Mouse (Mus musculus) forebrain, embryonic 13.5 days (tissue): Measurements from ENCODE around the gene Rfc2. TPM values are rescaled to one million over a fixed set of nuclear protein-coding genes. Genes with fewer than 3 reads are reported as not detected.
"Not testable (repeated sequence)": the region's sequence is repeated elsewhere in the genome, so short reads cannot be mapped to it uniquely, and the experiment has no call there.

ENCODE experiments used
- ATAC-seq: fragments of 200-750 bp; cut with Nextera tagmentation; 2 replicates; pipeline ENCODE4 v1.8.0; 2017
- H3K27ac ChIP-seq: fragments of 300-500 bp; sonication (generic); 2 replicates; pipeline ENCODE4 v1.5.1; 2015; ENCODE audit warnings: inconsistent platforms, mild to moderate bottlenecking, moderate library complexity
- H3K27me3 ChIP-seq: fragments of 300-500 bp; sonication (generic); 2 replicates; pipeline ENCODE4 v1.6.1; 2015; ENCODE audit warnings: mild to moderate bottlenecking, inconsistent platforms
- H3K36me3 ChIP-seq: fragments of 300-500 bp; sonication (generic); 2 replicates; pipeline ENCODE4 v1.6.1; 2015; ENCODE audit warnings: mild to moderate bottlenecking, inconsistent platforms; ENCODE audit not compliant: poor library complexity, severe bottlenecking
- H3K4me1 ChIP-seq: fragments of 300-500 bp; sonication (generic); 2 replicates; pipeline ENCODE4 v1.6.1; 2015; ENCODE audit warnings: inconsistent platforms
- H3K4me2 ChIP-seq: fragments of 300-500 bp; sonication (generic); 2 replicates; pipeline ENCODE4 v1.6.1; 2015; ENCODE audit warnings: inconsistent platforms, mild to moderate bottlenecking, moderate library complexity
- H3K4me3 ChIP-seq: fragments of 300-500 bp; sonication (generic); 2 replicates; pipeline ENCODE4 v1.5.1; 2015; ENCODE audit warnings: mild to moderate bottlenecking, inconsistent platforms
- H3K9ac ChIP-seq: fragments of 300-500 bp; sonication (generic); 2 replicates; pipeline ENCODE4 v1.6.1; 2015; ENCODE audit warnings: mild to moderate bottlenecking, inconsistent platforms
- H3K9me3 ChIP-seq: fragments of 300-500 bp; sonication (generic); replicated peaks from 2 replicates; pipeline ENCODE4 v1.6.1; 2016; ENCODE audit warnings: inconsistent platforms
- WGBS: fragments of 180-500 bp; shearing (Covaris S2); methylation state at CpG from one replicate; pipeline ENCODE4 v1.1.7; 2015; 5-methylcytosine and 5-hydroxymethylcytosine counted together
- microRNA-seq: library from miRNA; unstranded; fragments of <30 nt; microRNA quantifications from one replicate; pipeline ENCODE4, GENCODE M21; 2016
- polyA plus RNA-seq: library from polyadenylated mRNA; unstranded; fragments of >200 nt; fragmentation: Nextera tagmentation; extraction: Ambion mirVana; gene quantifications from 2 replicates; pipeline ENCODE4 v1.2.1, GENCODE M21; 2015

Gene Rfc2
- polyA plus RNA-seq, 1 experiment from 2014 or later, result 285 TPM

GRCm38 (mm10) chr5:134644121-134644520 is 63.0 kb downstream of the Rfc2 start:
- 83% methylated on average over 1 of the region's 1 CpGs for WGBS
- no peak for ATAC-seq
- H3K27ac ChIP-seq, result no peak overlapping the region

GRCm38 (mm10) chr5:134644643-134645118 is 63.5 kb downstream of the Rfc2 start:
- no peaks in the 10 kb centered on the region for H3K27me3 ChIP-seq
- no peak for ATAC-seq
- WGBS, result 77% methylated on average over 8 of the region's 8 CpGs
- no peak overlapping the region for H3K4me2 ChIP-seq
- H3K27ac ChIP-seq, result no peak overlapping the region
- 0 out of 2 replicates have a peak, but pooled peaks cover 4% of the 10 kb centered on the region for H3K9me3 ChIP-seq
- no peak overlapping the region for H3K9ac ChIP-seq
- H3K4me1 ChIP-seq, result peaks cover 2% of the 10 kb centered on the region; the same call in 1 of the 2 replicates
- no peak overlapping the region for H3K4me3 ChIP-seq
- no peaks in the 10 kb centered on the region for H3K36me3 ChIP-seq

More at GRCm38 (mm10) chr5:134644121-134644520, 63.0 kb downstream of the Rfc2 start:
- H3K9ac ChIP-seq, result no peak overlapping the region
- peaks cover 4% of the 10 kb centered on the region; the same call in 1 of the 2 replicates for H3K4me1 ChIP-seq
- H3K36me3 ChIP-seq, result no peaks in the 10 kb centered on the region
- no peak overlapping the region for H3K4me3 ChIP-seq
- H3K9me3 ChIP-seq, result 0 out of 2 replicates have a peak, but pooled peaks cover 4% of the 10 kb centered on the region
- no peak overlapping the region for H3K4me2 ChIP-seq
- H3K27me3 ChIP-seq, result no peaks in the 10 kb centered on the region

GRCm38 (mm10) chr5:134646461-134646860 is 65.3 kb downstream of the Rfc2 start:
- Histone ChIP-seq H3K4me2 (no peak overlapping the region), H3K27me3 (no peaks in the 10 kb centered on the region)
- WGBS, result 75% methylated on average over 4 of the region's 4 CpGs

GRCm38 (mm10) chr5:134647394-134647793 is 66.2 kb downstream of the Rfc2 start:
- ATAC-seq, result no peak
- peaks cover 8% of the 10 kb centered on the region for H3K4me1 ChIP-seq
- 85% methylated on average over 2 of the region's 2 CpGs for WGBS
- H3K4me2 ChIP-seq, result no peak overlapping the region
- H3K36me3 ChIP-seq, result no peaks in the 10 kb centered on the region
- 0 out of 2 replicates have a peak, but pooled peaks cover 6% of the 10 kb centered on the region for H3K9me3 ChIP-seq
- H3K27ac ChIP-seq, result no peak overlapping the region
- H3K9ac ChIP-seq, result no peak overlapping the region
- no peak overlapping the region for H3K4me3 ChIP-seq
- no peaks in the 10 kb centered on the region for H3K27me3 ChIP-seq

More at GRCm38 (mm10) chr5:134646461-134646860, 65.3 kb downstream of the Rfc2 start:
- Histone ChIP-seq H3K4me1 (no peaks in the 10 kb centered on the region), H3K36me3 (no peaks in the 10 kb centered on the region), H3K27ac (no peak overlapping the region), H3K9ac (no peak overlapping the region), H3K4me3 (no peak overlapping the region), H3K9me3 (0 out of 2 replicates have a peak, but pooled peaks cover 6% of the 10 kb centered on the region)
- no peak for ATAC-seq

- not testable (repeated sequence) for H3K4me2 ChIP-seq, H3K27ac ChIP-seq, H3K36me3 ChIP-seq, H3K9ac ChIP-seq, H3K27me3 ChIP-seq, H3K9me3 ChIP-seq, H3K4me3 ChIP-seq, ATAC-seq, H3K4me1 ChIP-seq
- WGBS, result 65% methylated on average over 3 of the region's 4 CpGs
Measured at GRCm38 (mm10) chr5:134648976-134649375, 67.8 kb downstream of the Rfc2 start.

- Histone ChIP-seq H3K4me3 (no peak overlapping the region), H3K36me3 (no peaks in the 10 kb centered on the region), H3K9ac (no peak overlapping the region), H3K4me1 (peaks cover 8% of the 10 kb centered on the region), H3K9me3 (0 out of 2 replicates have a peak, but pooled peaks cover 6% of the 10 kb centered on the region), H3K27ac (no peak overlapping the region), H3K4me2 (no peak overlapping the region), H3K27me3 (no peaks in the 10 kb centered on the region)
- 61% methylated on average over 5 of the region's 5 CpGs for WGBS
- ATAC-seq, result no peak
Measured at GRCm38 (mm10) chr5:134650926-134651325, 69.8 kb downstream of the Rfc2 start.

Small RNA genes lying within 50 kb of the gene (microRNA-seq; reads per million reads assigned to microRNA genes)
- gene Mir7228, result not detected

Other genes with a start within 250 kb of the Rfc2 start
- 72.9 and 80.2 TPM in 2 replicates for gene Gtf2ird1, start 124.7 kb upstream of the Rfc2 start, polyA plus RNA-seq
- 9.4 and 11.4 TPM in 2 replicates for gene Clip2, start 28.9 kb upstream of the Rfc2 start, polyA plus RNA-seq
- 0.31 and 0.52 TPM in 2 replicates for gene Syna, start 21.2 kb upstream of the Rfc2 start, polyA plus RNA-seq
- gene Lat2, start 33.7 kb downstream of the Rfc2 start, polyA plus RNA-seq, result 3.4 and 5.3 TPM in 2 replicates
- 402 and 441 TPM in 2 replicates for gene Eif4h, start 58.1 kb downstream of the Rfc2 start, polyA plus RNA-seq
- gene Limk1, start 107.2 kb downstream of the Rfc2 start, polyA plus RNA-seq, result 13.8 and 14.1 TPM in 2 replicates
- 3.4 and 3.5 TPM in 2 replicates for gene Eln, start 166.0 kb downstream of the Rfc2 start, polyA plus RNA-seq